Mouse (Mus musculus): ENCODE measurements around the gene Rgs6. TPM values are rescaled to one million over a fixed set of nuclear protein-coding genes. Genes with fewer than 3 reads are reported as not detected.

The Rgs6 gene
- polyA plus RNA-seq, 1 experiment from 2014 or later = 14.3 TPM

DNA sequence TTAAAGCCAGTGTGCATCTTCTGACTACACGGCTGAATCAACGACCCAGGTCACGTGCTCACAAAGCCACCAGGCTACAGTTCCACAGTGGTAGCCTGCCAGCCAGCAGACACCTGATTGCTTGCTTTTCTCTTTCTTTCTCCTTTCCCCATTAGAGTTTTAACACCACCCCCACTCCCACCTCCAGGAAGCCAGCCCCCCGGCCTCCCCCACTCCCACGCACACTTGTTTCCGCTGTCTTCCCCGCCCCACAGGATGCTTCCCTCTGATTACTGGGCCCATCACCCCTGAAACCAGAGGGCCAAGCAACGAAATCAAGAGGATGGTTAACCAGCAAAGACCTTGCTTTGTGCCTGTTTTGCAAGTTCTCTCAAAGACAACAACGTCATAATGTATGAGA lies 373.0 kb downstream of the Rgs6 start:
- H3K27ac ChIP-seq (ENCODE audit: low read depth, low read length) = no peak overlapping the region
- H3K4me3 ChIP-seq (ENCODE audit: low read depth, low read length) = no peak overlapping the region
- no peaks in the 10 kb centered on the region for H3K36me3 ChIP-seq (ENCODE audit: control insufficient read depth, insufficient read depth, low read length)
- no peaks in the 10 kb centered on the region for H3K9me3 ChIP-seq (replicated peaks; ENCODE audit: control insufficient read depth, low read length)
- no peak overlapping the region for H3K4me2 ChIP-seq
- no peak overlapping the region for H3K9ac ChIP-seq (ENCODE audit: low read depth, low read length)
- ATAC-seq (replicated peaks; ENCODE audit: insufficient number of reproducible peaks, low FRiP score, low TSS enrichment) = no peak
- H3K4me1 ChIP-seq (ENCODE audit: control insufficient read depth, insufficient read depth, low read length) = no peaks in the 10 kb centered on the region
- WGBS (ENCODE audit: insufficient replicate concordance) = 68% methylated on average over 9 of the region's 9 CpGs
- H3K27me3 ChIP-seq (ENCODE audit: control insufficient read depth, insufficient read depth, low read length) = no peaks in the 10 kb centered on the region

DNA sequence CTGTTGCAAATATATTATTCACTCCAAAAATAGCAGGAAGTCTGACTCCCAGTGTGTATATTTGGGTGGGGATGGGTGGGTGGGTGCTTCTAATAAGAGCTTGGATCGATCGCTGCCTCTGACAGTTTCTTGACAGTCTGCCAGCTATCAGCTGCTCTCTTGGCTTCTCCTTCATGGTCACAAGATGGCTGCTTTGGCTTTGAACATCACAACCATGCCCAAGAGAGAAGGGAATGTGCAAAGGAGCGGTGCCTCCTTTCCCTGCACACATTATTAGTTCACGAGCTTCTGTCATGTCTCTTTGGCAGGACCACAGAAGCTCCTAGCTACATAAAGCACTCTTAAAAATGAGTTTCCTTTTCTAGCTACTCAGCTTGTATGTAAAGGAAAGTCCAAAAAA lies 373.8 kb downstream of the Rgs6 start:
- Histone ChIP-seq H3K27ac (ENCODE audit: low read depth, low read length) (no peak overlapping the region), H3K9ac (ENCODE audit: low read depth, low read length) (no peak overlapping the region), H3K4me2 (no peak overlapping the region), H3K4me1 (ENCODE audit: control insufficient read depth, insufficient read depth, low read length) (no peaks in the 10 kb centered on the region), H3K4me3 (ENCODE audit: low read depth, low read length) (no peak overlapping the region), H3K9me3 (replicated peaks; ENCODE audit: control insufficient read depth, low read length) (no peaks in the 10 kb centered on the region), H3K36me3 (ENCODE audit: control insufficient read depth, insufficient read depth, low read length) (no peaks in the 10 kb centered on the region), H3K27me3 (ENCODE audit: control insufficient read depth, insufficient read depth, low read length) (no peaks in the 10 kb centered on the region)
- no peak for ATAC-seq (replicated peaks; ENCODE audit: insufficient number of reproducible peaks, low FRiP score, low TSS enrichment)
- WGBS (ENCODE audit: insufficient replicate concordance) = 82% methylated on average over 4 of the region's 4 CpGs

DNA sequence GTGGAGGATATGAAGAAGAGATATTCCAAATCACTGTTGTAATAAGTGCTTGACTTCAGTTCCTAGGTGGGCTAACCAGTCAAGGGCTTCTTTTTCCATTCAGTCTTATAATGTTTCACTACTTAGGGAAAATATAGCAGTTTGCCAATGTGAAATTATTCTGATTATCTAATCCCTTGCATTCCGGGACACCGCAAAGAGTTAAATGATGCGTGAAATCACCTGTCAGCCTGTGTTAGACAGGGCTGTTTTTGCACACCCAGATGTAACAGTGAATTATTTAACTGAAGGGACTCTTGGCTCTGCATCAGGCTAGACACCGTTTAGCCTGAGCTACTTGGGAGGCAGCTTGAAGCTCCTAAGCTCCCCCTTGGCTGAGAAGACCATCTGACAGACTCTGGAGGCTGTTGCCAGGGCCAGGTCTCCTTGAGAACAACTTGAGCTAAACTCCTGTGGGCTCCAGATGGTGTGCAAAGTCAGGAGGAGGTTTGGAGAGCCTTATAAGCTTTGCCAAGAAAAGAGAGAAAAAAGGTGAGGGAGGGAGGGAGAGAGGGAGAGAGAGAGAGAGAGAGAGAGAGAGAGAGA lies 382.5 kb downstream of the Rgs6 start:
- Histone ChIP-seq H3K4me3 (ENCODE audit: low read depth, low read length) (no peak overlapping the region), H3K36me3 (ENCODE audit: control insufficient read depth, insufficient read depth, low read length) (no peaks in the 10 kb centered on the region), H3K4me1 (ENCODE audit: control insufficient read depth, insufficient read depth, low read length) (no peaks in the 10 kb centered on the region), H3K9me3 (replicated peaks; ENCODE audit: control insufficient read depth, low read length) (no peaks in the 10 kb centered on the region), H3K4me2 (no peak overlapping the region), H3K27me3 (ENCODE audit: control insufficient read depth, insufficient read depth, low read length) (no peaks in the 10 kb centered on the region), H3K9ac (ENCODE audit: low read depth, low read length) (no peak overlapping the region), H3K27ac (ENCODE audit: low read depth, low read length) (no peak overlapping the region)
- WGBS (ENCODE audit: insufficient replicate concordance) = 83% methylated on average over 4 of the region's 4 CpGs
- no peak for ATAC-seq (replicated peaks; ENCODE audit: insufficient number of reproducible peaks, low FRiP score, low TSS enrichment)

DNA sequence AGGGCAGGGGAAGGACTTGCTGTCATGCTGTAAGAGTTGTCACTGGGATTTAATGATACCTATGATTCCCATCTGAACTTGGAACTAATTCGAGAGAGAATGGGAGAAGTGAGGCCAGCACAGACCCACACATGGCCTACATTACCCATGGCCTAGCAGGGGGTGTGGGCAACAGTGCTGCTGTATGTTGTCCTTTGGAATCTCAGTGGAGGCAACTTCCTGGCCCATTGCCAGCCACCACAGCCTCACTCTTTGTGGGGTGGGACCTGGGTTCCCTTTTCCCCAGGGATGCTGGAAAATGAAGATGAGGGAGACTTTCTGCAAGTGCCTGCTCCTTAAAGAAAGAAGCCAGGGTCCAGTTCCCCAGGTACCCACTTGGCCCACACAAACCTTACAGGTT lies 383.1 kb downstream of the Rgs6 start:
- H3K9me3 ChIP-seq (replicated peaks; ENCODE audit: control insufficient read depth, low read length) = no peaks in the 10 kb centered on the region
- no peak overlapping the region for H3K27ac ChIP-seq (ENCODE audit: low read depth, low read length)
- H3K9ac ChIP-seq (ENCODE audit: low read depth, low read length) = no peak overlapping the region
- no peak for ATAC-seq (replicated peaks; ENCODE audit: insufficient number of reproducible peaks, low FRiP score, low TSS enrichment)
- H3K4me3 ChIP-seq (ENCODE audit: low read depth, low read length) = no peak overlapping the region
- no peaks in the 10 kb centered on the region for H3K4me1 ChIP-seq (ENCODE audit: control insufficient read depth, insufficient read depth, low read length)
- no peaks in the 10 kb centered on the region for H3K27me3 ChIP-seq (ENCODE audit: control insufficient read depth, insufficient read depth, low read length)
- H3K36me3 ChIP-seq (ENCODE audit: control insufficient read depth, insufficient read depth, low read length) = no peaks in the 10 kb centered on the region
- 73% methylated on average over 1 of the region's 1 CpGs for WGBS (ENCODE audit: insufficient replicate concordance)
- H3K4me2 ChIP-seq = no peak overlapping the region

DNA sequence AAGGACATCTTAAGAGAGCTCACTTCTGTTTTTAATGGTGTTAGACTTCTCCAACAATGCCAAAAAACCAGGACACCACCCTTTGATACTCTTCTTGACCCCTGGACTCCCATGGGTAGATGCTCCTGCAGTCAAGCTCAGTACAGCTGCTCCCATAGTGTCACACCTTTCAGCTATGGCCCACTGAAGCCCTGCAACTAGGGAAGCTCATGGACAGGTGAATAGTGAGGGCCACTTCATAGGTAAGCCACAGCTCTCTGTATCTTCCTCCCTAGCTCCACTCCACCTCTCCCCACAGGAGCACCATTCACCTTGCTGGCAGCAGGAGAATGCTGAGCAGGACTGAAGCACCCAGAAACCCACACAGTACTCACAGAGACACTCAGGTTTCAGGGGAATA lies 384.6 kb downstream of the Rgs6 start:
- no peak for ATAC-seq (replicated peaks; ENCODE audit: insufficient number of reproducible peaks, low FRiP score, low TSS enrichment)
- no peak overlapping the region for H3K9ac ChIP-seq (ENCODE audit: low read depth, low read length)

DNA sequence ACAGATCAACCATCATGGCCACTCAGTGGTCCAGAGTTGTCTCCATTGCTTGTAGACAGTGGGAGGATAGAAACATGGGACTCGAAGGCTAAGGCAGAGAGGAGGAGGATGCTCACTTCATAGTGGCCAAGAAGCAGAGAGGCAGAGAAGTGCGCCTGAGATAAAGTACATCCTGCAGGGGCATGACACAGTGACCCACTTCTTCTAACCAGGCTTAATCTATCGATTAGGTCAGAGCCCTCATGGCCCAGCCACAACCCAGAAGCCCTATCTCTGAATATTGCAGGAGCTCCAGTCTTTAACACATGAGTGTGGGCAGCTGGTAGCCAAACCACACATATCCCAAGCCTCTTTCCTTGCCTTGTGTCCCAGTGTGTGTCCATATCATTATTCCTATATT lies 385.7 kb downstream of the Rgs6 start:
- Histone ChIP-seq H3K9me3 (replicated peaks; ENCODE audit: control insufficient read depth, low read length) (no peaks in the 10 kb centered on the region), H3K27ac (ENCODE audit: low read depth, low read length) (no peak overlapping the region), H3K27me3 (ENCODE audit: control insufficient read depth, insufficient read depth, low read length) (no peaks in the 10 kb centered on the region), H3K36me3 (ENCODE audit: control insufficient read depth, insufficient read depth, low read length) (no peaks in the 10 kb centered on the region), H3K9ac (ENCODE audit: low read depth, low read length) (no peak overlapping the region), H3K4me2 (no peak overlapping the region), H3K4me3 (ENCODE audit: low read depth, low read length) (no peak overlapping the region), H3K4me1 (ENCODE audit: control insufficient read depth, insufficient read depth, low read length) (no peaks in the 10 kb centered on the region; the same call in 1 of the 2 replicates)
- 78% methylated on average over 3 of the region's 3 CpGs for WGBS (ENCODE audit: insufficient replicate concordance)
- ATAC-seq (replicated peaks; ENCODE audit: insufficient number of reproducible peaks, low FRiP score, low TSS enrichment) = no peak

More for the DNA sequence above, 384.6 kb downstream of the Rgs6 start:
- Histone ChIP-seq H3K4me2 (no peak overlapping the region), H3K9me3 (replicated peaks; ENCODE audit: control insufficient read depth, low read length) (no peaks in the 10 kb centered on the region), H3K36me3 (ENCODE audit: control insufficient read depth, insufficient read depth, low read length) (no peaks in the 10 kb centered on the region), H3K4me1 (ENCODE audit: control insufficient read depth, insufficient read depth, low read length) (no peaks in the 10 kb centered on the region; the same call in 1 of the 2 replicates), H3K4me3 (ENCODE audit: low read depth, low read length) (no peak overlapping the region), H3K27me3 (ENCODE audit: control insufficient read depth, insufficient read depth, low read length) (no peaks in the 10 kb centered on the region), H3K27ac (ENCODE audit: low read depth, low read length) (no peak overlapping the region)

DNA sequence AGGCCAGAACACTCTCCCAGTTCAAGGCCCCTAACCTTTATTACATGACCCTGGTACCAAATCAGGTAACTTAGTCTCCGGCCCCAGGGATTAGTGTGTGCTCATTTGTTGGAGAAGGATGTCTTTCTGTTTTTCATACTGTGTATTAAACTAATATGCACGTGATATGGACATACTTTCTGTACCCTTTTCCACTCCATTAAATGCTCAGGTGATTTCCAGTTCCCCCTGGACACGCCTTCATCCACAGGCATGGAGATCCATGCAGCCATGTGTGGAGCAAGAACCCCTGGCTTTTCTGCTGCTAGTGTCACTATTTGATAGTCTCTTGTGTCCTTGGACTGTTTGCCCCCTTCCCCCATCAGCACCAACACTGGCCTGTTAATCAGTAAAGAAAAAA lies 390.2 kb downstream of the Rgs6 start:
- Histone ChIP-seq H3K27ac (ENCODE audit: low read depth, low read length) (no peak overlapping the region), H3K4me3 (ENCODE audit: low read depth, low read length) (no peak overlapping the region), H3K36me3 (ENCODE audit: control insufficient read depth, insufficient read depth, low read length) (no peaks in the 10 kb centered on the region), H3K4me2 (no peak overlapping the region), H3K9ac (ENCODE audit: low read depth, low read length) (no peak overlapping the region), H3K27me3 (ENCODE audit: control insufficient read depth, insufficient read depth, low read length) (no peaks in the 10 kb centered on the region), H3K9me3 (replicated peaks; ENCODE audit: control insufficient read depth, low read length) (no peaks in the 10 kb centered on the region), H3K4me1 (ENCODE audit: control insufficient read depth, insufficient read depth, low read length) (no peaks in the 10 kb centered on the region; the same call in 1 of the 2 replicates)
- no peak for ATAC-seq (replicated peaks; ENCODE audit: insufficient number of reproducible peaks, low FRiP score, low TSS enrichment)
- WGBS (ENCODE audit: insufficient replicate concordance) = 76% methylated on average over 3 of the region's 3 CpGs

DNA sequence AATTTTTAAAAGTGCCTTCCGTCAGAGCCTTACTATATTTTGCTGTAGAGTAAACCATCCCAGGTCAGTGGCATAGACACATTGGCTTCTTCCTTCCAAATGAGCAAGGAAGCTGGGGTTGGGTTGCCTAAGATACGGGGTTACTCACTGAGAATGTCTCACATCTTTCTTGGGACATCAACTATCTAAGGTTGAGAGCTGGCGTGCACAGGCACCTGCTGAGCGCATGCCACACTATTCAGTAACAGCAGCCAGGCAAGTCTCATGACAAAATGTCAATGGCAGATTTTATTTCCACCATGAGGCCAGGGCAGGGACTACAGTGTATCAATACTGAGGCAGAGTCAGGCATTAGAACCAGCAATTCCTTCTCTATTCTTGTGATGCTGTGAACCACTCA lies 394.6 kb downstream of the Rgs6 start:
- Histone ChIP-seq H3K9ac (ENCODE audit: low read depth, low read length) (no peak overlapping the region), H3K4me1 (ENCODE audit: control insufficient read depth, insufficient read depth, low read length) (no peaks in the 10 kb centered on the region), H3K36me3 (ENCODE audit: control insufficient read depth, insufficient read depth, low read length) (no peaks in the 10 kb centered on the region), H3K9me3 (replicated peaks; ENCODE audit: control insufficient read depth, low read length) (no peaks in the 10 kb centered on the region), H3K27ac (ENCODE audit: low read depth, low read length) (no peak overlapping the region), H3K4me2 (no peak overlapping the region), H3K27me3 (ENCODE audit: control insufficient read depth, insufficient read depth, low read length) (no peaks in the 10 kb centered on the region), H3K4me3 (ENCODE audit: low read depth, low read length) (no peak overlapping the region)
- 86% methylated on average over 4 of the region's 4 CpGs for WGBS (ENCODE audit: insufficient replicate concordance)
- ATAC-seq (replicated peaks; ENCODE audit: insufficient number of reproducible peaks, low FRiP score, low TSS enrichment) = no peak

DNA sequence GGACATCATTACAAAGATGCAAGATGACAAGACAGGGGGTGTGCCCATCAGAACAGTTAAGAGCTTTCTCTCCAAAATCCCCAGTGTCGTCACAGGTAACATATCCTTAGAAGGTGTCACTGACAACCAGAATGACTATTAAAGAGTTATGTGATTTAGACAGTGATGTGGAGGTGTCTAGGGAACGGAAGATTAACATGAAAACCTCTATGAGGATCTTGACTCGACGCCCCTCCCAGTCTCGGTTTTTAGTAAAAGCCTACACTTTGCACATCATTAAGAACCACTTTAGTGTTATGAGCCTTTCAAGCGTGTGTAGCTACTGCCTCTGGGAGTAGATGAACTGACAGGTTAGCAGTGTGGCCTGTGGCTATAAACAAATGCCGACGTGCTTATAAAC lies 397.2 kb downstream of the Rgs6 start:
- Histone ChIP-seq H3K4me1 (ENCODE audit: control insufficient read depth, insufficient read depth, low read length) (no peaks in the 10 kb centered on the region), H3K9me3 (replicated peaks; ENCODE audit: control insufficient read depth, low read length) (no peaks in the 10 kb centered on the region)
- 79% methylated on average over 8 of the region's 8 CpGs for WGBS (ENCODE audit: insufficient replicate concordance)

More for the DNA sequence above, 397.2 kb downstream of the Rgs6 start:
- no peak overlapping the region for H3K27ac ChIP-seq (ENCODE audit: low read depth, low read length)
- H3K4me2 ChIP-seq = no peak overlapping the region
- no peak for ATAC-seq (replicated peaks; ENCODE audit: insufficient number of reproducible peaks, low FRiP score, low TSS enrichment)
- no peak overlapping the region for H3K9ac ChIP-seq (ENCODE audit: low read depth, low read length)
- H3K4me3 ChIP-seq (ENCODE audit: low read depth, low read length) = no peak overlapping the region
- H3K27me3 ChIP-seq (ENCODE audit: control insufficient read depth, insufficient read depth, low read length) = no peaks in the 10 kb centered on the region
- H3K36me3 ChIP-seq (ENCODE audit: control insufficient read depth, insufficient read depth, low read length) = no peaks in the 10 kb centered on the region
